Mouse (Mus musculus) hindbrain, embryonic 14.5 days (tissue): Measurements from ENCODE around the gene Trim66. TPM values are rescaled to one million over a fixed set of nuclear protein-coding genes. Genes with fewer than 3 reads are reported as not detected.

ENCODE experiments used
- microRNA-seq: library from miRNA; unstranded; fragments of <30 nt; microRNA quantifications from one replicate; pipeline ENCODE4, GENCODE M21; 2016
- polyA plus RNA-seq: library from polyadenylated mRNA; unstranded; fragments of >200 nt; fragmentation: Nextera tagmentation; extraction: Ambion mirVana; gene quantifications from 2 replicates; pipeline ENCODE4 v1.2.1, GENCODE M21; 2014

The Trim66 gene
- polyA plus RNA-seq, 1 experiment from 2014 or later = 0.82 TPM

Small RNAs within 50 kb of the gene (microRNA-seq; reads per million reads assigned to microRNA genes)
- not detected for gene Gm47284

Other genes with a start within 250 kb of the Trim66 start
- gene Stk33, start 69.1 kb downstream of the Trim66 start, polyA plus RNA-seq = 7.4 and 7.8 TPM in 2 replicates
- 81.9 and 91.4 TPM in 2 replicates for gene Rpl27a, start 11.0 kb upstream of the Trim66 start, polyA plus RNA-seq
- 23.4 and 24.0 TPM in 2 replicates for gene St5, start 195.5 kb upstream of the Trim66 start, polyA plus RNA-seq
- 12.7 and 13.0 TPM in 2 replicates for gene Akip1, start 195.6 kb upstream of the Trim66 start, polyA plus RNA-seq
- 0.70 TPM in 1 of 2 replicates, not detected in the other for gene BC051019, start 215.7 kb upstream of the Trim66 start, polyA plus RNA-seq
- not detected in 2 replicates for gene Ascl3, start 223.6 kb upstream of the Trim66 start, polyA plus RNA-seq
- 149 TPM in 2 replicates for gene Tmem9b, start 244.7 kb upstream of the Trim66 start, polyA plus RNA-seq